Mouse (Mus musculus): ENCODE results near the gene Plekhn1.
A peak's percentile ranks its signal among the peaks of the same experiment; 100 is the strongest.

Gene Plekhn1

GRCm38 (mm10) chr4:156213134-156213533, 21.5 kb downstream of the Plekhn1 start:
- DNase-seq, result no peak

GRCm38 (mm10) chr4:156209963-156210635, 24.6 kb downstream of the Plekhn1 start:
- DNase-seq, result no peak

- no peak for DNase-seq
Observed at GRCm38 (mm10) chr4:156208872-156209271, 25.8 kb downstream of the Plekhn1 start.

- DNase-seq, result peak; percentile 33 to 48
Observed at GRCm38 (mm10) chr4:156203413-156204131, 31.1 kb downstream of the Plekhn1 start.

GRCm38 (mm10) chr4:156203001-156203412, 31.6 kb downstream of the Plekhn1 start, which contains the start of gene AW011738:
Gene AW011738, plus strand, starts transcription at chr4:156203304.
- peak; percentile 74 to 86 for DNase-seq

GRCm38 (mm10) chr4:156202462-156202893, 32.2 kb downstream of the Plekhn1 start:
- DNase-seq, result no peak

- DNase-seq, result no peak
Observed at GRCm38 (mm10) chr4:156200623-156201475, 33.8 kb downstream of the Plekhn1 start, which contains the start of gene Isg15. Gene Isg15, minus strand, starts transcription at chr4:156200818.

GRCm38 (mm10) chr4:156197829-156198205, 36.8 kb downstream of the Plekhn1 start:
- DNase-seq, result peak; percentile 84 to 92

GRCm38 (mm10) chr4:156197131-156197828, 37.4 kb downstream of the Plekhn1 start, which contains the start of gene Agrn:
Gene Agrn, minus strand, starts transcription at chr4:156197488.
- peak; percentile 79 to 89 for DNase-seq

- DNase-seq, result peak; percentile 39 to 61
Observed at GRCm38 (mm10) chr4:156195927-156196870, 38.5 kb downstream of the Plekhn1 start.

GRCm38 (mm10) chr4:156194346-156194745, 40.3 kb downstream of the Plekhn1 start:
- DNase-seq, result no peak

- no peak for DNase-seq
Observed at GRCm38 (mm10) chr4:156193906-156194305, 40.8 kb downstream of the Plekhn1 start.

- DNase-seq, result no peak
Observed at GRCm38 (mm10) chr4:156193200-156193590, 41.5 kb downstream of the Plekhn1 start.

GRCm38 (mm10) chr4:156192421-156193199, 42.0 kb downstream of the Plekhn1 start:
- peak; percentile 27 to 50 for DNase-seq

- peak; percentile 34 to 63 for DNase-seq
Observed at GRCm38 (mm10) chr4:156188811-156189323, 45.8 kb downstream of the Plekhn1 start.

- DNase-seq, result no peak
Observed at GRCm38 (mm10) chr4:156188162-156188810, 46.4 kb downstream of the Plekhn1 start.

- DNase-seq, result peak; percentile 52 to 63
Observed at GRCm38 (mm10) chr4:156185950-156186850, 48.5 kb downstream of the Plekhn1 start.

- DNase-seq, result peak in 1 of 2 experiments; percentile 23
Observed at GRCm38 (mm10) chr4:156185456-156185949, 49.2 kb downstream of the Plekhn1 start.
